Comparison of ENCODE assay signal across 8 mouse cellular contexts in genomic region chr1:72225054-72225718, GRCm38 (mm10). TPM values are rescaled to one million over a fixed set of nuclear protein-coding genes. Genes with fewer than 3 reads are reported as not detected.
DNase-seq lines count a peak whose midpoint lies in the region; ATAC-seq and TF ChIP-seq lines count a peak whose summit lies in the region.

No protein-coding gene starts in this region.

- H3K9me3 ChIP-seq in hindbrain, embryonic 13.5 days: no peaks in the 10 kb centered on the region
- H3K9me3 ChIP-seq in midbrain, embryonic 16.5 days (replicated peaks; ENCODE audit: control insufficient read depth, low read length, poor library complexity, severe bottlenecking): no peaks in the 10 kb centered on the region

- DNase-seq in layer of hippocampus, adult 2 months (ENCODE audit: low spot score in 2 of 2): no peak
- DNase-seq in layer of hippocampus, adult 9-11 months: no peak
- DNase-seq in cerebellum, postnatal 25 days: peak; percentile 28 to 45
- no peak for DNase-seq in right cerebral cortex, postnatal 25 days
- DNase-seq in adrenal gland, postnatal 25 days: no peak
- DNase-seq in urinary bladder, adult 2 months (ENCODE audit: low spot score): no peak

- peak overlapping the region; percentile 79; the same call in 1 of the 2 replicates for H3K27ac ChIP-seq in layer of hippocampus, adult 2 months
- no peak overlapping the region for H3K27ac ChIP-seq in hindbrain, embryonic 13.5 days
- H3K27ac ChIP-seq in midbrain, embryonic 16.5 days (ENCODE audit: low read length): peak overlapping the region; percentile 58

- TF ChIP-seq CTCF in layer of hippocampus, adult 2 months (conservative IDR thresholded peaks at IDR 0.05): no peak

- peaks cover 27% of the 10 kb centered on the region for H3K27me3 ChIP-seq in hindbrain, embryonic 13.5 days
- H3K27me3 ChIP-seq in midbrain, embryonic 16.5 days (ENCODE audit: control insufficient read depth, insufficient read depth, low read depth, low read length): peaks cover 9% of the 10 kb centered on the region

- peak overlapping the region; percentile 67 for H3K4me3 ChIP-seq in layer of hippocampus, adult 2 months
- H3K4me3 ChIP-seq in hindbrain, embryonic 13.5 days: peak overlapping the region; percentile 45
- peak overlapping the region; percentile 51 for H3K4me3 ChIP-seq in midbrain, embryonic 16.5 days (ENCODE audit: low read depth, low read length)

- peak overlapping the region; percentile 57 for H3K9ac ChIP-seq in hindbrain, embryonic 13.5 days
- H3K9ac ChIP-seq in midbrain, embryonic 16.5 days (ENCODE audit: low read depth, low read length): peak overlapping the region; percentile 65

- H3K4me1 ChIP-seq in hindbrain, embryonic 13.5 days (replicated peaks): no peaks in the 10 kb centered on the region
- H3K4me1 ChIP-seq in midbrain, embryonic 16.5 days (ENCODE audit: control insufficient read depth, insufficient read depth, low read length): peaks cover 4% of the 10 kb centered on the region; the same call in 1 of the 2 replicates

- ATAC-seq in hindbrain, embryonic 13.5 days (ENCODE audit: low FRiP score): no peak
- ATAC-seq in midbrain, embryonic 16.5 days: no peak

- peak overlapping the region; percentile 63 for H3K4me2 ChIP-seq in hindbrain, embryonic 13.5 days
- H3K4me2 ChIP-seq in midbrain, embryonic 16.5 days (ENCODE audit: low read length): peak overlapping the region; percentile 76

- WGBS in hindbrain, embryonic 13.5 days: 8% methylated on average over 13 of the region's 13 CpGs
- WGBS in midbrain, embryonic 16.5 days: 7% methylated on average over 13 of the region's 13 CpGs

- no peaks in the 10 kb centered on the region for H3K36me3 ChIP-seq in hindbrain, embryonic 13.5 days
- H3K36me3 ChIP-seq in midbrain, embryonic 16.5 days (ENCODE audit: control insufficient read depth, insufficient read depth, low read length): no peaks in the 10 kb centered on the region

RNA-seq across cellular contexts. Expression of gene Mreg, which starts 13.1 kb away (rescaled TPM):
- 1 to 10 TPM; 3.1 to 3.6 TPM for total RNA-seq in layer of hippocampus, adult 2 months (2021)
- polyA plus RNA-seq in hindbrain, embryonic 13.5 days (2015; fragmentation: Nextera tagmentation; extraction: Ambion mirVana): 5.7 and 7.0 TPM in 2 replicates
- polyA plus RNA-seq in midbrain, embryonic 16.5 days (2015; fragmentation: Nextera tagmentation; extraction: Ambion mirVana): 1.6 and 1.9 TPM in 2 replicates
- total RNA-seq in adrenal gland, postnatal 25 days (2021): 1.2 and 1.3 TPM in 2 replicates
- 23.3 and 30.0 TPM in 2 replicates for polyA plus RNA-seq in urinary bladder, adult 2 months (2012; rRNA removed)

RNA-seq across cellular contexts. Expression of gene Pecr, which starts 58.9 kb away (rescaled TPM):
- total RNA-seq in layer of hippocampus, adult 2 months (2021): 1 to 10 TPM; 5.4 to 6.7 TPM
- 8.8 and 8.9 TPM in 2 replicates for polyA plus RNA-seq in hindbrain, embryonic 13.5 days (2015; fragmentation: Nextera tagmentation; extraction: Ambion mirVana)
- polyA plus RNA-seq in midbrain, embryonic 16.5 days (2015; fragmentation: Nextera tagmentation; extraction: Ambion mirVana): 5.9 and 8.3 TPM in 2 replicates
- 31.0 and 38.9 TPM in 2 replicates for total RNA-seq in adrenal gland, postnatal 25 days (2021)
- 15.3 and 16.5 TPM in 2 replicates for polyA plus RNA-seq in urinary bladder, adult 2 months (2012; rRNA removed)

RNA-seq across cellular contexts. Expression of gene Tmem169, which starts 59.0 kb away (rescaled TPM):
- total RNA-seq in layer of hippocampus, adult 2 months (2021): 10 to 100 TPM; 13.6 to 17.1 TPM
- 42.3 and 46.8 TPM in 2 replicates for polyA plus RNA-seq in hindbrain, embryonic 13.5 days (2015; fragmentation: Nextera tagmentation; extraction: Ambion mirVana)
- polyA plus RNA-seq in midbrain, embryonic 16.5 days (2015; fragmentation: Nextera tagmentation; extraction: Ambion mirVana): 40.8 and 42.5 TPM in 2 replicates
- total RNA-seq in adrenal gland, postnatal 25 days (2021): 0.71 and 1.1 TPM in 2 replicates
- polyA plus RNA-seq in urinary bladder, adult 2 months (2012; rRNA removed): 0.15 and 0.21 TPM in 2 replicates

Comparison
In these comparisons a context has a peak if more than half of its experiments do, and no peak if none do; other contexts are left out.
1. DNase-seq: peak in cerebellum, postnatal 25 days (2 of 2); none in layer of hippocampus, adult 2 months (0 of 2), layer of hippocampus, adult 9-11 months (single experiment), right cerebral cortex, postnatal 25 days (single experiment), adrenal gland, postnatal 25 days (single experiment) and urinary bladder, adult 2 months (single experiment).
2. RNA of gene Tmem169, which starts 59.0 kb away (polyA plus RNA-seq): 42.3 to 46.8 TPM in hindbrain, embryonic 13.5 days and 40.8 to 42.5 TPM in midbrain, embryonic 16.5 days; 0.15 to 0.21 TPM in urinary bladder, adult 2 months; every median in the first group is over 10 times any median in the second.
3. Peak in every context shown above with its lines, with median percentiles within 50 percentile points of each other: H3K4me3 ChIP-seq.